Mouse (Mus musculus) retina, postnatal 7 days (tissue): Measurements from ENCODE around the gene BC055324.
"Not testable (repeated sequence)": the region's sequence is repeated elsewhere in the genome, so short reads cannot be mapped to it uniquely, and the experiment has no call there.

ENCODE experiments used
- DNase-seq: peaks from one replicate; pipeline ENCODE4 v3.0.0-alpha.2; 2012; ENCODE audit warnings: low read depth, low spot score

Gene BC055324

DNA sequence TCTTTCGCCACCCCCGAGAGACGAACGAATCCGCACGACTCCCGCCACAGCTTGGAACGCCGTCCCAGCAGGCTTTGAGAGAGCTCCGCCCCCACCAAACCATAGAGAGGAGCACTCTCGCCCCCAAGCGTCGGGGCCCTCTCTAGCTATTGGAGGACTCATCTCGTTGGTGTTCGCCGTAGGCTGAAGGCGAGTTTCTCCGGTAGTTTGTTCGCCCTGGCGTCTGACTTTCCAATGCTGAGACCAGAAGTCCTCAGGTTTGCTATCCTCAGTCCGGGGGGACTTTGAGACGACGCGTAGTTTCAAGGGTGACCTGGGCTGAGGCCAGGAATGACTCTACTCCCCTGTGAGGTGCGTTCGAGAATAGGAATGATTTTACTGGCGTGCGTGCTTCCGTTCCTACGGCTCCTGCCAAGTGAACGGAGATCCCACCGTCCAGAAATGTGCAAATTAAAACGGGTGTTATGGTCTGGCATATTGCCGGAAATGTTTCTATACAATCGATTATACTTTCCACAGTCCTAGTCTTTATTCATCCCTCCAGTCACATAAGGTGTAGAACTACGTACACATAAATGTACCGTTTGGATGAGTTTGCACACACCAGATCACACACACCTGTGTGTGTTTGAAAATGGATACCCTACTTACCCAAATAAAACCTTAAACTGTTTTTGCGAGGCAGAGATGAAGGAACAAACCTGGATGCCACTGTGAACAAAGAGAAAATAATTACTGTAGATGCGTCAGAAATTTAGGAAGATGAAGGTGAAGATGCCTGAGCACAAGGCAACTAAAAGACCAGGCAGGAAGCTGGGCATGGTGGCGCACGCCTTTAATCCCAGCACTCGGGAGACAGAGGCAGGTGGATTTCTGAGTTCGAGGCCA lies at the start of gene BC055324, which contains the start of gene Mettl18:
TSS of gene BC055324 (minus strand) at position 76 of the 888 bp plus-strand sequence.
TSS of gene Mettl18 (plus strand) at position 169 of the 888 bp plus-strand sequence.
- DNase-seq, result peak; percentile 90

DNA sequence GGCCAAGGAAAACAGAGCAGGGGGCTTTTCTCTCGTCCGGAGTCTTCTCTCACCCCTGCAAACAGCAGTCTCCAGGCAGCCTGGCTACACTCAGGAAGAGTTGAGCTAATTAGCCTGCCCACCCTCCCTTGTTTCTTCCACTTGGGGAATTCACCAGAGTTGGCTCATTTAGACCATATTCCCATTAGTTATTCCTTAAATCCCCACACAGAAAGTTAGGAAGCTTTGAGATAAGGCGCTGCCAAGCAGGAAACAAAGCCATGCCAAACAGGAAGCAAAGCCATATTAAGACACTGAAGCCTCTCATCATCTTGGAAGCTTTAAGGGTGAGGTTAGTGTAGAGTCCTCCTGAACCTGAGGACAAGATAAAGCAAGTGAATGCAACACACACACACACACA lies 49.0 kb upstream of the BC055324 start:
- DNase-seq, result no peak

DNA sequence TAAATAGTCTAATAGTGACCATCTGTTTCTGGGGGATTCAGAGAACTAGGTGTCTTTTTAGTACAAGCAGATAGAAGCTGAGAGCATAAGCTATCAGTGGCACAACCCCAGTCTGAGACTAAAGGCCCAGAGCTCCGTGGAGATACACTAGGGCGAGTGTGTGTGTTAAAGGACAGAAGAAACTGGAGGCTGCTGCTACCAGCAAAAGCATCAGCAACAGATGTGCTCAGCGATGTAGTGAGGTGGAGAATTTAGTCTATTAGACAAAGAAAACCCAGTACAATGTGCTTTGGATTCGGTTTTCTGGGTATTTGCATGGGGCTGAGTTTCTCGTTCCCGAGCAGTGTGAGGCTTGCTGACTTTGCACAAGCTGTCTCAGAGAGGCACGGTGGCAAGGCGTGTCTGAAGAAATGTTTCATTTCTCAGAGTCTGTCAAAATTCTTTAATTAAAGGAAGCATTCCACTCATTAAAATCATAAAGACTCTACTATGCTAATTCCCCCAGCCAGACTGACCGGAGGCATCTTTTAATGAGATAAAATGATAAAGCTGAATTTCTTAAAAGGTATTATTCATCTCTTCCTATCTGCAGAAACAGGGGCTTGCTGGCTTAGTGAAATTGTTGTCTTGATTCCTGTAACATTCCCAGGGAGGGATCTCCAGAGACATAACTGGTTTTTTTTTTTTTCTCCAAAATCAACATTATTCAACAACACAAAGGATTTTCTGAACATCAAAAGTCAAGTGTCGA lies 46.0 kb upstream of the BC055324 start:
- DNase-seq, result no peak

DNA sequence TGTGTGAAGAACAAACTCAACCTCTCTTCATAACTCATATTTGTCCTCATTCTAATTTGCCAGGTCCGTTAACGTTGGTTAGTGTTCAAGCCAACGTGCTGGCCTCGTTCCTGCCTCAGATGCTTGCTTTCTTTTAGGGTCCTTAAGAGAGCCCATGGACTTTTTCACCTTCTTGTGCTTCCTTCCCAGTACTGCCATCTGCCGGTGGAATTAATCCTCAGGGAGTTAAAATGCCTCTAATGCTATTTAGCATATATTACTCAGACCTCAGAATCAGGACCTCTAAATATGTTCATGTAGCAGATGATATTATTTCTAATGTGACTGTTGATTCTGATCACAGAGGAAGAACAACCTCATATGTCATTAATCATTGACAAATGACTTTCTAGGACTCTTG lies 32.8 kb upstream of the BC055324 start:
- no peak for DNase-seq

DNA sequence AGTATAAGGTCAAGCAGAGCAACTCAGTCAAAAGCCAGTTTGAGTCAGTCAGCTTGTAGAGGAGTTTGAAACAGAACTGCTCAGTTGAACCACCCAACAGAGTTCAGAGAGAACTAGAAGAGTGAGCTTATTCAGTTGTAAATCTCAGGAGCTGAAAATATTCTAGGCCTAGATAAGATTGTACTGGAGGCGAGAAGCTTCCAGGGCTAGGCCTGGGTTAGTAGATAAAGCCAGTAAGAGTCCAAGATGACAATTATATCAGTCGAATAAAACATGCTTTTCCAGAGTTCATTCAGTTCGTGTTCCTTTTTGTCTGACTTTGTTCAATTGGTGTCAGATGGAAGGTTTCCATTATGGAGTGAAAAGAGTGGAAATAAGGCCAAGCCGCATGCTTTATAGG lies 31.1 kb upstream of the BC055324 start:
- DNase-seq, result no peak

DNA sequence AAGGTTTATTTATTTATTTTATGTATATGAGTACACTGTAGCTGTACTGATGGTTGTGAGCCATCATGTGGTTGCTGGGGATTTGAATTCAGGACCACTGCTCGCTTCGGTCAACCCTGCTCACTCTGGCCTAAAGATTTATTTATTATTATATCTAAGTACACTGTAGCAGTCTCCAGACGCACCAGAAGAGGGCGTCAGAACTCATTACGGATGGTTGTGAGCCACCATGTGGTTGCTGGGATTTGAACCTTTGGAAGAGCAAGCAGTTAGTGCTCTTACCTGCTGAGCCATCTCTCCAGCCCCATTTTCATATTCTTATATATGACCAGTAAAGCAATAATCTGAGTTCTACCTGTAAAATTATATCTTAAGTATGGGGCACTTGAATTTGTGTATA lies 27.5 kb upstream of the BC055324 start:
- DNase-seq, result not testable (repeated sequence)

DNA sequence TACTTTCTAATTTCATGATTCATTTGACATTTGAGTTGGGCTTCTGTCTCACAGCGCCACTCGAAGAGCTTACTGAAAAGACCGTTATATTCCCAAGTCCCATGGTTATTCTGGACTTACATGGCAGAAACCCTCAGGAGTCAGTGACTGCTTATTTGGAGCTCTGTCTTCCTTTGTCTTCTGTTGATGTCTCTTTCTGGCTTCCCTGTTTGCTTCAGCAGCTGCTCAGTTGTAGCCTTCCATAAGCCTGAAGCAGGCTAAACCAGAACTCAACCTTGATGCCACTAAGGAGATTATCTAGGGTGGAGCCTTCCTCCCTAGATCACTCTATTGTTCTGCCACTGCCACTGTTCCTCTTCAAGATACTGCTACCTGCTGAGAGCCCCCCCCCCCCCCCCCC lies 26.1 kb upstream of the BC055324 start:
- DNase-seq, result not testable (repeated sequence)

DNA sequence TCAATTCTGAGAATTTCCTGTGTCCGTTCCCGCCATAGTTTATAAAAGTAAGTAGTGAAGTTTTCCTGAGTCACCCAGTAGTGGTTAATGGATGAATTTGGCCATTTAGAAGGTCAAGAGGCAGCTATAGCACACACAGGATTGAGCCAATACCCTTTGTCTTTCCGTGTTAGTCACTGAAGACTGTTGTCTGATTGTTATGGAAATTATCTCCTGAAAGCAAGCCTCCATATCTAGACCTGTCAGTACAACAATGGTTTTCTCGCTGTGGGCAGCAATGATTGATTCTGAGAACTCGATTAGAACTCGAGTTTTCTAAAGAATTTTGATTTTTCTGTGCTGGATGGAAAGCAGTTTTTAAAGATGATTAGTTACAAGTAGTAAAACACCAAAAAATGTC lies 25.2 kb upstream of the BC055324 start:
- DNase-seq, result no peak

DNA sequence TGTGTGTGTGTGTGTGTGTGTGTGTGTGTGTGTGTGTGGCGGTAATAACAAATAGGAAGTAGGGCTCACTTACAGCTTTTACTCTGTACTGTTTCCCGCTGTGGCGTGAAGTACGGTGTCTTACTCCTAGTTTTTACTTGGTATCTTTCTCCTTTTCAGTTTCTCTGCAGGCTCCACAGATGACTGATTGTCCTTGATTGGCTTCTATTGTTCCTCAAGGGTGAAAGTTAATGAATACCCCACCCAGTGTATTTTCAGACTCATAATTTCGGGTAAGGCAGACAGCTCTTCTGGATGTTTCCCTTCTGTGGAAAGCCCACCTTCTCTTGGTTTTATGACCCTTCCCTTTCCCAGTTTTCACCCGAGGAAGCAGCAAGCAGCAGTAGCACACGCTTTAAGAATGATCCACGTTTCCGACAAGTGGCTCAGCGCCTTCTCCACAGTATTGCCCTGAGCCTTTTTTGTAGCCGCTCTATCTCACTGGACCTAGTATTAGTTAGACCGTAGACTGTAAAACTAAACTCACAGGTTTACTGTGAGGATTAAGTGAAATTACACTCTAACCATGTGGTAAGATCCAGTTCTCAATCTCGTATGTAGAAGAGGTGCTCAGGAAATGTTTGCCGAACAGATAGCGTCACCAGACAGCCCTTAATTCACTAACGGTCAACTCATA lies 23.8 kb upstream of the BC055324 start:
- no peak for DNase-seq

DNA sequence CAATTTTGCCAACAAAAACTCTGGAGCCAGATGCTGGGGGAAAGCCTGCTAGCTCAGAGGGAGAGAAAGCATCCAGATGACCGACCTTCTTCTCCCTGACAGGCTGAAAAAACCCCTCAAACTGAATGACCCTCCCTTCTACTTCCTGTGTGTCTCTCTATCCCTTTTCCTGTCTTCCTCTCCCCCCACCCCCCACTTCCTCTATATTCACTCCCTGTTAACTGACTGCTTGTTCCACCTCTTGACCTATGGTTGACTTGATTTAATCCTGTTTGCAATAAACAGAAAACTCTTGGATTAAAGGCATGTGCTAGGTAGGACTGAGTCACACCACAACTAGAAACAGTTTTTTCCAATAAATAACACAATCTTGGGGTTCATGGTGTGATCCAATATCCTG lies 20.0 kb upstream of the BC055324 start:
- no peak for DNase-seq

DNA sequence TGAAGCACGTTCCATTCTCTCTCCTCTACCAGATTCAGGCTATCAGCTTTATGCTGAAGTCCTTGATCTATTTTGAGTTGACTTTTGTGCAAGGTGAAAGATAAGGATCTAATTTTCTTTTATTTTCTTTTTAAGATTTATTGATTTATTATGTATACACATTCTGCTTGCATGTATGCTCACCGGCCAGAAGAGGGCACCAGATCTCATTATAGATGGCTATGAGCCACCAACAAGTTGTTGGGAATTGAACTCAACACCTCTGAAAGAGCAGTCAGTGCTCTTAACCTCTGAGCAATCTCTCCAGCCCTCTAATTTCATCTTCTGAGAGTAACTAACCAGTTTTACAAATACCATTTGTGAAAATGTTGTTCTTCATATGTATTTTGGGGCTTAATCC lies 14.6 kb upstream of the BC055324 start:
- peak; percentile 5 for DNase-seq

DNA sequence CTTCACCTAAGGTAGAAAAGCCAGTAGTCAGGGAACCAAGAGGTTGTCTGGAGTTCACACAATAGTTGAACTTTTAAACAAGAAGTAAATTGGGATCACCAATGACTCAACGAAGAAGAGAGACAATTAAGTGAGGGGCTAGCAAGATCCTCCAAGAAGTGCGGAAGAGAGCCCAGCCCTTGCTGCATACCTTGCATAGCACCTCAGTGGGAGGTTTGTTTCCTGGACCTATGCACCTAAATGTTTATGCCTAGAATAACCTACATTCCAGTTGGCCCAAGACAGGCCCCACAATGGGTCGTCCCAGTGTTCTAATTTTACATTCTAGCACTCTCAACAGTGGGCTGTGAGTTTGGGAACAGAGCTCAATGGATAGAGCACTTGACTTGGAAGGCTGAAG lies 9.7 kb upstream of the BC055324 start:
- no peak for DNase-seq

DNA sequence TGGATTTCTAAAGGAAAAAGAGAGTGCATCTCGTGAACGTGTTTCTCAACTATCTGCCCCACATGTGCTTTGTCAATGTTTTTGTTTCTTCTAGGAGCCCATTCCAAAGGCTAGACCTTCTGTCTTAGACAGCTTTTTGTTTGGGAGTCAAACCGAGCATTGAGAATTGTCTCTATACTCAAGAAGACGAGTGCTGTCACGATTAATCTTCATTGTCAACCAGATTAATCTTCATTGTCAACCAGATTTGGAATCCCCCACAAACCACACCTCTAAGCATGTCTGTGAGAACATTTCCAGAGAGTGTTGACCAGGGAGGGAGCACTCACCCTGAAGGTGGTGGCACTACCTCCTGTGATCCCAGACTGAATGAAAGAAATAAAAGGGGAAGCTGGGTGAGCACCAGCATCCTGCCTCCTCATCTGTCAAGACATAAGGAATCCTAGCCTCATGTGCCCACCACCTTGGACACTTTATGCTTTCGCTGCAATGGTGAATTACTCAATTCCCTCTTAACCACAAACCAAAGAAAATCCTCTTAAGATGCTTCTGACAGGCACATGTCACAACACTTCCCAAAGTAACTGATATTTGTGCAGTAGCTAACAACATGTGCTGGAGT lies 7.3 kb upstream of the BC055324 start:
- DNase-seq, result no peak

DNA sequence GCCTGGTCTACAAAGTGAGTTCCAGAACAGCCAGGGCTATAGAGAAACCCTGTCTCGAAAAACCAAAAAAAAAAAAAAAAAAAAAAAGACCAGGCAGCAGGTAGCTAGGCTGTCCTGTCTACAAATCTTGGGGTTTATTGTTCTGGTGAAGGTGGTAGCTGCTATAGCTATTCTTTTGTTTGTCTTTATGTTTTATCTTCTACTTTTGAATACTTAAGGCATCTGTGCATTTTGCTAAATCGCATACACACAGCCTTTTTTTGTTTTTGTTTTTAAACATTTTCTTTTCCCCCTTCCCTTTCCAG lies 965 bp upstream of the BC055324 start:
- no peak for DNase-seq

DNA sequence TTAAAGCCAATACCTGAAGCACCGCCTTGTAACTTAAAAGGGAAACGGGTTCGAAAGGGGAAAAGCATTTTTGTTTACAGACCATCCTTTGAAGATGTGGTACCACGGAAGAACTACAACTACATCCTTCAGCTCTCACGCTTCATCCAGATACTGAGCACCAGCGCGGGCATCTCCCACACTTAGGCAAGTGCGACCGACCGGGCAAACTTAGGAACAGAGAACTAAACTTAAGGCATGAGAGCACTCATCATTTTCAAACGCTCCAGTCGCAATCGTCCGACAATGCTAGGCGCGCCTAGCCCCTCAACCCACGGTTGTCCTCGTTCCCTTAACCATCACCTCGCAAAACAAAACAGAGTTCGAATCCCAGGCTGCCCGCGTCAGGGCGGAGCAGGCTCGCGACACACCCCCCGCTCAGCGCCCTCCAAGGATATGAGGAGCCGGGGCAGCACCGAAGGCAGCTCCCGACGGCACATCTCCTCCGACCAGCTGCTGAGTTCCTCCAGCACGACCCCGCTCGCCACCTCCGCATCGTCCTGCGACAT lies 349 bp downstream of the BC055324 start:
- no peak for DNase-seq

DNA sequence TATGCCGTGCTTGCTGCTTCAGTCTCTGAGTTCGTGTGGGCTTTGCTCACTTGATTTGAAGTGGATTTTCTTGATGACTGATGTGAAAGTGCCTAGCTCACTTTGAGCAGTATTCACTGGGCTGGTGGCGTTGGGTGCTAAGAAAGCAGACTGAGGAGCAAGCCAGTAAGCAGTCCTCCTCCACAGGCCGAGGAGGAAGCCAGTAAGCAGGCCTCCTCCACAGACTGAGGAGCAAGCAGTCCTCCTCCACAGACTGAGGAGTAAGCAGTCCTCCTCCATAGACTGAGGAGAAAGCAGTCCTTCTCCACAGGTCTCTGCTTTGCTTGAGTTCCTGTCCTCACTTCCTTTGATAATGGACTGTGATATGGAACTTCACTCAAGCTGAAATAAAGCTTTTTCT lies 2.2 kb downstream of the BC055324 start:
- no peak for DNase-seq

DNA sequence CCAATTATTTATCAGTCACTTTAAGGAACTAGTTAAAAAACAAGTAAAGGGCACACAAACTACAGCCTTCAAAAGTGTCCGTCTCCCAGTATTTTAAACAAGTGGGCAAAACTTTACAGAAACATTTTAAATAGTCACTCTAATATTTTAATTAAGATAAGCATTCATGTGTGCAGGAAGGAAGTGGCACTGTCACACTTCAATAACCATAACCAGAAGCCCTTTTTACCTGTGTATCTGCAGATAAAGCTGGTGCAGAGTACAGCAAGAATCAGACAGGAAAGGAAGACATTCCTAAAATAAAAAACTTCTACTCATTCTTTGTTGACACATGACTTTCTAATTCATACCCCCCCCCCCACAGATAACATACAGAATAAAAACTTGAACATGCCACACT lies 18.1 kb downstream of the BC055324 start:
- DNase-seq, result no peak

DNA sequence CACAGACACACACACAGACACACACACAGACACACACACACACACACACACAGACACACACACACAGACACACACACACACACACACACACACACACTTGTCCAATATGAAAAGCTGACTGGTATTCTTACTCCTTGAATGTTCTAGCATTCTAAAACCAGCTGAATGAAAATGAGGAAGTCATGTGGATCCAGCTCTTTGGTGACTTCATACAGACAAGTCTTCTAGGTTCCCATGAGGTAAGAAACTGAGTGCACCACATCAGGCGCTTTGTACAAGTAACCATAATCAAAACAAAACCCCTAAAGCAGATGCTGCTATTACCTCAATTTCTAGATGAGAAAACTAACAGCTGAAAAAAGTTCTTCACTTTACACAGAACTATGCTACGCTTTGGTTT lies 19.5 kb downstream of the BC055324 start:
- no peak for DNase-seq

DNA sequence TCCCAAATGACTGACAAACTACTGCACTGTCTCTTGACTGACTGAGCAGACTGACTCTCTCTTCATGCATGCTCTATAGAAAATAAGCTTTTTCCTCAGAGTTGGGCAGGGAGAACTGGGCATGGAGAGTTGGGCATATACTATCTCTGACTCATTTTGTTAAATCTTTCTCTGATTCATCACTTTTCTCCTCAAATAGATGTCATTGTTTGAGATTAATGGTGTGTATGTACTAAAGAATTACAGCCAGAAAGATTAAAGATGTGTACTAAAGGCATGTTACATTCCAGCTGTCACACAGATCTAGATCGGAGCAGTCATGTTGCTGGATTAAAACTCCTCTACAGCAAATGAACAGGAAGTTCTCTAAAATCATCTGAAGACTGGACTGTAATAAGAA lies 20.1 kb downstream of the BC055324 start:
- DNase-seq, result no peak

DNA sequence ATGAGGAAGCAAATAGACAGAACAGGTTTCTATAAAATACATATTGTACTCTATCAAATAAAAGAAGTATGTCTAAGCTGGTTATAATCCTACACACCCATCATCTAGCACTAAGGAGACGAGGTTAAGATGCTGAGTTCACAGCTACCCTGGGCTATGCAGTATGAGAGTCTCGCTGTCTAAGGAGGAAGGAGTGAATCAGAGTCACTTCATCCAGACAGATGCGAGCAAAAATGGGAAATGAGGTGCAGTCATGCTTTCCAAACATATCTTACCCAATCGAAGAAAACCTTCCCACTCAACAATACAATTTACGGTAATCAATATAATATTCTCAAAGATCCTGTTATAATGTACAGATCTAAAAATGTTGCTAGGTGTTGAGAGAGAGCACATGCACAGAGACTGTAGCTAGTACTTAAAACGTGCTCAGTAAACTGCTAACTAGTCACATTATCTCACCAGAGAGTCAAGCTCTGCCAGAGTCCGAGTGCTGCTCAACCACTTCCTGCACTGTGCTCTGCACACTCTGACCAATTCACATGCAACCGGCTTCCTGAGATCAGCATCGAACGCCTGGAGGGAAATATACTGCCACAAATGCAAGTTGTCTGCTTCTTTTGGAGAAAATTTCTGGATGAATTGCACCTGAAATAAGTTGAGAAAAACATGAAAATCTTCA lies 30.4 kb downstream of the BC055324 start:
- DNase-seq, result no peak

DNA sequence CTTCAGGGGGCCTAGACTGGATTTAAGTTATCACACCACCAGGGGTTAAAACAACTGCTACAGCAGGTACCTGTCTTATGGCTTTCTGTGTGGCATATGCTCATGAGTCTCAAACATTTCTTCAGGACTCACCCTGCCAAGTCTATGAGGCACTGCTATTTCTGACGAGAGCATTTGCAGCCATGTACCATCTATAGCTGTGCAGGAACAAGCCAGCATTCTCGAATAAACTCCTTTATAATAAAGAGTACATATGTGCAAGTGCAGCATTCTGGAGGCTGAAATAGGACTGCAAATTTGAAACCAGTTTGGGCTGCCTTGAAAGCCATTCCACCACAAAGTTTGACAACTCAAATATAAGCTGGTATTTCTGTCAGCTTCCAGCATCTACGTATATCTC lies 36.6 kb downstream of the BC055324 start:
- no peak for DNase-seq
